Mouse (Mus musculus) testis, adult 2 months (tissue): ENCODE data around the gene Nol10.

ENCODE experiments used
- CTCF ChIP-seq: fragments of 200-500 bp; IDR thresholded peaks from 2 replicates; pipeline ENCODE4 v1.5.1; 2012; ENCODE audit warnings: low read depth, mild to moderate bottlenecking, inconsistent platforms, low read length, moderate library complexity; ENCODE audit not compliant: control insufficient read depth, insufficient read depth, insufficient replicate concordance
- POLR2A ChIP-seq: fragments of 200-500 bp; IDR thresholded peaks from 2 replicates; pipeline ENCODE4 v1.6.1; 2012; ENCODE audit warnings: low read depth, mild to moderate bottlenecking, inconsistent platforms, low read length, moderate library complexity; ENCODE audit not compliant: control insufficient read depth

DNA sequence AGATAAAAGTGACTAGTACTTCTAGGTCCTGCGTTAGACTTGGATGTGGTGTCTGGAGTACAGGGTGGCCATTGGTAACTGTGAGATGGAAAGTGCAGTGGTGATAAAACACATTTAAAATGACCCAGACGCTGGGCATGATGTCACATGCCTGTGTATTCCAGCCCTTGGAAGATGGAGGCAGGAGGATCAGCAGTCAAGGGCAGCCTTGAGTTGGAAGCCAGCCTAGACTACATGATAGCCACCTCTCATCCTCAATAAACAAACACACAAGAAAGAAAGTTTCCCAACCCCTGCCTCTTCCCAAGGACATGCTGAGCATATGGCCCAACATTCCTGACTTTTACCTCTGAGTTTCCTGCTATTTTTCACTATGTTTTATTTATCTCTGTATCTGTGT lies 130.6 kb downstream of the Nol10 start:
- TF ChIP-seq CTCF: no peak
- TF ChIP-seq POLR2A: no peak
